Mouse (Mus musculus) heart, embryonic 11.5 days (tissue): ENCODE results near the gene Rarg. TPM values are rescaled to one million over a fixed set of nuclear protein-coding genes. Genes with fewer than 3 reads are reported as not detected.
A peak's percentile ranks its signal among the peaks of the same experiment; 100 is the strongest.

Source experiments
- ATAC-seq: fragments of 200-750 bp; cut with Nextera tagmentation; replicated peaks from 2 replicates; pipeline ENCODE4 v1.8.0; 2017; ENCODE audit warnings: moderate library complexity; ENCODE audit not compliant: insufficient number of reproducible peaks, low FRiP score, low TSS enrichment
- H3K27ac ChIP-seq: fragments of 300-500 bp; sonication (generic); 2 replicates; pipeline ENCODE4 v1.5.1; 2014; ENCODE audit warnings: mild to moderate bottlenecking, low read depth, low read length
- H3K27me3 ChIP-seq: fragments of 300-500 bp; sonication (generic); 2 replicates; pipeline ENCODE4 v1.6.1; 2014; ENCODE audit warnings: mild to moderate bottlenecking, low read length, mixed read lengths; ENCODE audit not compliant: control insufficient read depth, insufficient read depth
- H3K36me3 ChIP-seq: fragments of 300-500 bp; sonication (generic); 2 replicates; pipeline ENCODE4 v1.6.1; 2014; ENCODE audit warnings: mild to moderate bottlenecking, low read length, moderate library complexity, mixed read lengths; ENCODE audit not compliant: control insufficient read depth, insufficient read depth
- H3K4me1 ChIP-seq: fragments of 300-500 bp; sonication (generic); 2 replicates; pipeline ENCODE4 v1.6.1; 2014; ENCODE audit warnings: low read length; ENCODE audit not compliant: control insufficient read depth, insufficient read depth
- H3K4me2 ChIP-seq: fragments of 300-500 bp; sonication (generic); 2 replicates; pipeline ENCODE4 v1.6.1; 2014; ENCODE audit warnings: mild to moderate bottlenecking, moderate library complexity
- H3K4me3 ChIP-seq: fragments of 300-500 bp; sonication (generic); 2 replicates; pipeline ENCODE4 v1.5.1; 2014; ENCODE audit warnings: low read depth, low read length
- H3K9ac ChIP-seq: fragments of 300-500 bp; sonication (generic); 2 replicates; pipeline ENCODE4 v1.6.1; 2014; ENCODE audit warnings: mild to moderate bottlenecking, low read depth, low read length, moderate library complexity
- H3K9me3 ChIP-seq: fragments of 300-500 bp; sonication (generic); replicated peaks from 2 replicates; pipeline ENCODE4 v1.6.1; 2016; ENCODE audit warnings: low read length; ENCODE audit not compliant: control insufficient read depth
- WGBS: fragments of 180-500 bp; shearing (Covaris S2); extraction: QIAGEN DNeasy Blood & Tissue Kit; methylation state at CpG from one replicate; pipeline ENCODE4 v1.1.7; 2014; ENCODE audit not compliant: insufficient replicate concordance; 5-methylcytosine and 5-hydroxymethylcytosine counted together
- polyA plus RNA-seq: library from polyadenylated mRNA; unstranded; fragments of >200 nt; fragmentation: Nextera tagmentation; extraction: Ambion mirVana; gene quantifications from 2 replicates; pipeline ENCODE4 v1.2.1, GENCODE M21; 2014

Rarg gene
- polyA plus RNA-seq = 11.2 and 13.4 TPM in 2 replicates

DNA sequence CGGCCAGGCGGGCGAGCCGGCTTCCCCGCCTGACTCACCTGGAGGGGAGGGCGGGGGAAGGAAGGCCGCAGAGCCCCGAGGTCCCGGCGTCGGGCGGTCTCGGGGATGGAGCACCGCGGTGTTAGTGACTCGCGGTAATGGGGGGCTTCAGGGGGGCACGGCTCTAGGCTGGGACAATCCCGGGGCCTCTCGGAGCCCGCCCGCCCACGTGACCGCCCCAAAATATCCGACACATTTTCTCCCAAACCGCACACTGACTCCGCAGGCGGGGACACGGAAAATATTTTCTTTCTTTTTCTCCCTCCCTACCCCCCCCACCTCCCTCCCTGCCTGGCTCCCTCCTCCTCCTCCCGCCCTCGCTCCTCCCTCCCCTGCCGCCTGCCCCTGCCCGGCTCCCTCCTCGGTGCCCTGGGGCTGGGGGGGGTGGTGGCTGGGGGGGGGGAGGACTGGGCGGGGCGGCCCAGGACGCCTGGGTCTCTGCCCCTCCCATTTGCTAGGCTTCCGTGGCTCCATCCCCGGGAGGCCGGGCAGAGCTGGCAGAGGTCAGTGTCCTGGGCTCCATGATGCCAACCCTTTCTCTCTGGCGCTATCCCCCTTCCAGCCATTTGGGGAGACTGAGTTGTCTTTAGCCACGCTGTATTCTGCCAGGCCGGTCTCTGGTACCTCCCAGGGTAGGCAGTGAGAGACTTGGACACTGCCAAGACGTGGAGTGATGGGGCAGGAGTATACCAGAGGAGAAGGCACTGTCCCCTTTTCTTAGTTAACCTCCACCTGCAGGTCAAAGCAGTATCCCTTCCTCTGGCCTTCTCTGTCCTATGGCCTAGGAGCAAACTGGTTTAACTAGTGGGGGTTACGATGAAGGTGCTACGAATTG is at the start of gene Rarg:
Gene Rarg, minus strand, starts transcription at position 316 of the 874 bp plus-strand sequence.
- H3K9ac ChIP-seq = peak within 1 kb of the TSS; percentile 64
- WGBS = 1% methylated on average over 38 of the region's 46 CpGs
- no peaks in the 10 kb centered on the region for H3K36me3 ChIP-seq
- peak within 1 kb of the TSS; percentile 62 for H3K4me3 ChIP-seq
- H3K4me2 ChIP-seq = peak within 1 kb of the TSS; percentile 96
- peaks cover 11% of the 10 kb centered on the region for H3K4me1 ChIP-seq
- ATAC-seq = 0 out of 2 replicates have a peak, but pooled peaks have one; percentile 15
- H3K9me3 ChIP-seq = no peaks in the 10 kb centered on the region
- peak within 1 kb of the TSS; percentile 32 for H3K27ac ChIP-seq
- peaks cover 57% of the 10 kb centered on the region for H3K27me3 ChIP-seq

DNA sequence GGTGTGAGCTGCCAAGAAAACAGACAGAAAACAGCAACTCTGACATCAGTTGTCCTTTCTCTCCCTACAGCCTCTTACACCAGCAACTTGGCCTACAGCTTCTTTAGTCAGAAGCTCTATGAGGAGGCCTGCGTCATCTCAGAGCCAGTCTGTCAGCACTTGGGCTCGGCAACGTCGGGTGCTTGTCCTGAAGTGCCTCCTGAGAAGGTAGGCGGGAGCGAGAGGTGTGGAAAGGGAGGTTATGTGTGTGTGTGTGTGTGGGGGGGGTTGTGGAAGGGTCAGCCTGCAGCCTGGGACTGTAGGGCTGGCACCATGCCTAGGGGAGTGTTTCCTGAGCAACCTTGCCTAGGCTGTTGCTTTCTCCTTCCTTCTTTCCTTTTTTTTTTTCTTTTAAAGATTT is 45.2 kb upstream of the Rarg start:
- ATAC-seq = peak; percentile 67
- H3K27ac ChIP-seq = peak overlapping the region; percentile 29; the same call in 1 of the 2 replicates
- peaks cover 34% of the 10 kb centered on the region for H3K36me3 ChIP-seq
- 20% methylated on average over 6 of the region's 6 CpGs for WGBS
- H3K27me3 ChIP-seq = no peaks in the 10 kb centered on the region
- no peaks in the 10 kb centered on the region for H3K4me1 ChIP-seq
- H3K4me3 ChIP-seq = no peak overlapping the region
- H3K4me2 ChIP-seq = no peak overlapping the region
- no peaks in the 10 kb centered on the region for H3K9me3 ChIP-seq
- no peak overlapping the region for H3K9ac ChIP-seq

DNA sequence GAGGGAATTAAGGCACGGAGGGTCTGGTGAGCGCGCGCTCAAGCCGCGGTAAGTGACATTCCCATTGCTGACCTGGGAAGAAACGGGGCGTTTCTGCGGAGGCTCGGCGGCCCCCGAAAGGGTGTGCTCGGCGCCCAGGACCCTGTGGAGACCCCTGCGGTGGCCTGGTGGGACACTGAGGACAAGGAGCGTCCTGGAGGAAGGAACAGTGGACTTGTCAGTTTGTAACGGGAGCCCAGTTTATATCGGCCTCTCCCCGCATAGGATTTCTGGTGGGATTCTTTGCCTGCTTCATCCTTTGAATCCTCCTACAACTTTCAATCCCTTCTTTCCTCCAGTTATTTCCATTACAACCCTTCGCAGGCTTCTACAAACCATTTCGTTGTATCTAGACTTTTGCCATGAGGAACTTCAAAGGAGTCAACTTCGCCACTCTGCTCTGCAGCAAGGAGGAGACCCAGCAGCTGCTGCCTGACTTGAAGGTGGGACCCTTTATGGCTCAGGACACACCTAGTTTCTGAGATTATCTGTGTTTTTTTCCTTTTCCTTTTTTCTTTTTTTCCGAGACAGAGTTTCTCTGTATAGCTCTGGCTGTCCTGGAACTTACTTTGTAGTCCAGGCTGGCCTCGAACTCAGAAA is 39.2 kb upstream of the Rarg start:
- Histone ChIP-seq H3K4me2 (peak overlapping the region; percentile 82), H3K4me3 (peak overlapping the region; percentile 75), H3K9ac (peak overlapping the region; percentile 75), H3K9me3 (no peaks in the 10 kb centered on the region), H3K27ac (0 out of 2 replicates have a peak overlapping the region, but pooled peaks have one; percentile 12), H3K27me3 (no peaks in the 10 kb centered on the region), H3K36me3 (peaks cover 14% of the 10 kb centered on the region), H3K4me1 (0 out of 2 replicates have a peak, but pooled peaks cover 3% of the 10 kb centered on the region)
- 3% methylated on average over 24 of the region's 24 CpGs for WGBS
- 0 out of 2 replicates have a peak, but pooled peaks have one; percentile 17 for ATAC-seq

DNA sequence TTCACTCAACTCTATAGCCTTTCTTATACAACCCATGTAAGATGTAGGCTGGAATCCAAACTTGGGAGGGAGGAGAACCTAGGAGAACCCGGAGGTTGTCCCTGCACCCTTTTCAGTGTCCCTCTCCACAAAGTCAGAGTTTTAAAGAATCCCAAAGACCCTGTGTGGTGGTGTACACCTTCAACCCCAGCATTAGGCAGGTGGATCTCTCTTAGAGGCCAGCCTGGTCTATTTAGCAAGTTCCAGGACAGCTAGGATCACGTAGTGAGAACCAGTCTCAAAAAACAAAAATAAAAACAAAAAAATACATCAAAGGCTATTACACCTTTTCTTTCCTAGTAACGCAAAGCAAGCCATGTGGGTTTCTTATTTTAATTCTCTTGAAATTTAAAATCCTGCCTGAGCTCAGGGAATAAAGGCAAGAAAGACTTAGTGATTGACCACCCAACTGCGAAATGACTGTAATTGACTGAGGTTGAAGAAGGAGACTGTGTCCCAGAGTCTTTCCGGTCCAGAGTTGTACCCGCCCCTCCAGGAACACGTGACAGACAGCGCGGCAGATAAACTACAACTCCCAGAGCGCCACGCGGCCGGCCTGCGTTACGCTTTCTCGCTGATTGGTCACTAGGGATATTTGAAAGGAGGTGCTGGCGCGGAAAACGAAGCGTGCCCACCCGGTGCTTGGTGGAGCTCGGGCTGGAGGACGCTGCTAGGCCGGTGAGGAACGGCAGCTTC is 38.5 kb upstream of the Rarg start, which contains the start of gene Espl1:
Gene Espl1, plus strand, starts transcription at position 634 of the 735 bp plus-strand sequence.
- H3K27ac ChIP-seq = 0 out of 2 replicates have a peak within 1 kb of the TSS, but pooled peaks have one; percentile 12
- peak; percentile 94 for ATAC-seq
- 7% methylated on average over 25 of the region's 25 CpGs for WGBS
- peak within 1 kb of the TSS; percentile 82 for H3K4me2 ChIP-seq
- no peaks in the 10 kb centered on the region for H3K9me3 ChIP-seq
- peak within 1 kb of the TSS; percentile 75 for H3K4me3 ChIP-seq
- H3K36me3 ChIP-seq = peaks cover 14% of the 10 kb centered on the region
- 0 out of 2 replicates have a peak, but pooled peaks cover 3% of the 10 kb centered on the region for H3K4me1 ChIP-seq
- H3K27me3 ChIP-seq = no peaks in the 10 kb centered on the region
- H3K9ac ChIP-seq = peak within 1 kb of the TSS; percentile 75

DNA sequence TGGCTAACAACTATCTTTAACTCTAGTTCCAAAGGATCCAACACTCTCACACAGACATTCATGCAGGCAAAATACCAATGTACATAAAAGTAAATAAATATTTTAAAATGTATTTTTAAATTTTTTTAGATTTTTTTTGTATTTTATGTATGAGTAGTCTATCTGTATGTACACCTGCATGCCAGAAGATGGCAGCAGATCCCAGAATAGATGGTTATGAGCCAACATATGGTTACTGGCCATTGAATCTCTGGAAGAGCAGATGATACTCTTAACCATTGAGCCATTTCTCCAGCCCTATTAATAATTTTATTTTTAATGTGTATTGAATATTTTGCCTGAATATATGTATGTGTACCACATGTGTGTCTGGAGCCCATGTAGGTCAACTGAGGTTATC is 30.1 kb upstream of the Rarg start:
- Histone ChIP-seq H3K9ac (no peak overlapping the region), H3K27ac (no peak overlapping the region), H3K27me3 (no peaks in the 10 kb centered on the region), H3K9me3 (no peaks in the 10 kb centered on the region), H3K36me3 (no peaks in the 10 kb centered on the region), H3K4me2 (no peak overlapping the region), H3K4me1 (0 out of 2 replicates have a peak, but pooled peaks cover 5% of the 10 kb centered on the region), H3K4me3 (no peak overlapping the region)
- ATAC-seq = no peak

DNA sequence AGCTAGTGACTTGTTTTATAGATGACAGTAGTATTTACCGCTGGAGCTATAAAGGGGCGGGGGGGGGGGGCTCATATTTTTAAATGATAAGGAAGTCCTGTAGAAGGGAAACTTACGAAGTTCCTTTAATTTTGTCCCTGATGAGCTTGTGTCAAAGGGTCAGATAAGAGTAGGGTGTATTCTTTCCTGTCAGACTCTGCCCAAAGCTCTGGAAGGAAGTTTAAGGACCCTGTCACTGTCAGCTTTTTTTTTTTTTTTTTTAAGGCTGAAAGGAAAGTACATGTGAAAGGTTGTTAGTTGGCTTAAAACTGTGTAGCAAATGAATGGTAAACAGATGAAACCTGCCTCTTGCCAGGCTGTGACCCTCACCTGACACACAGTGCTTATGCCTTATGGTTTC is 26.3 kb upstream of the Rarg start:
- Histone ChIP-seq H3K27me3 (no peaks in the 10 kb centered on the region), H3K27ac (no peak overlapping the region), H3K36me3 (peaks cover 3% of the 10 kb centered on the region; the same call in 1 of the 2 replicates), H3K9ac (no peak overlapping the region), H3K4me1 (peaks cover 13% of the 10 kb centered on the region), H3K4me3 (no peak overlapping the region), H3K9me3 (no peaks in the 10 kb centered on the region), H3K4me2 (no peak overlapping the region)
- 58% methylated on average over 3 of the region's 3 CpGs for WGBS
- ATAC-seq = no peak

DNA sequence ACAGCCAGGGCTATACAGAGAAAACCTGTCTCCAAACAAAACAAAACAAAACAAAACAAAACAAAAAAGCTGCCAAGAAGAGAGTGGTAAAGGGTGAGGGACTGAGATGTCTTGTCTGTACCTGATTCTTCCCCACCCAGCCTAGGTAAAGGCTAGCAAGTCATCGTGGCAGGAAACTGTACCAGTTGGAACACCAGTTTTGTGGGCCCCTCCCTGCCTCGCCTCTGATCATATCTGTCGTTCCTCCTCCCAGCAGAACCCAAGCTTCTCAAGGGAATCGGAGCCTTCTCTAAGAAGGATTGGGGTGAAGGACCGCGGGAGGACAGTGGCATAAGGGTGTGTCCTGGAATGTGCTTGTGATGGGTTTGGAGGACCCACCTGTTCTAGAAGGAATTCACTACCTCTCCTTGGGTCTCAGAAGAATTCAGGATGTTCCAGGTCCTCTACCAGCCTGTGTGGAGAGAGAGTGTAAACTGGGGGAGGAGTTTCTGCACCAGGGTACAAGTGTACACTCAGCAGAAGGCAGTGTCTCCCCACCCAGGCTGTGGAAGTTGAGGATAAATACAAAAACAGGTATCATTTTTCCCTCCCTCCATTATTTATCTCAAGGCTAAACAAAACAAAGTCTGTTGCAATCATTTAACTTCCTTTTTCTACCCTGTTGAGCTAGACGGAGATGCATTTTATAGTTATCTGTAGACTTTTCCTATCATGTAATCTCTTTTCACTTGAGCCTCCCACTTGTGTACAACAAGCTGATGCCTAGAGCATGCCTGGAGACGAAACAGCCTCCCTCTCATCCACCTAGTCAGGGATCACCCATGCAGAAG is 25.4 kb upstream of the Rarg start:
- Histone ChIP-seq H3K9me3 (no peaks in the 10 kb centered on the region), H3K4me3 (no peak overlapping the region), H3K36me3 (peaks cover 3% of the 10 kb centered on the region; the same call in 1 of the 2 replicates), H3K27me3 (no peaks in the 10 kb centered on the region), H3K9ac (no peak overlapping the region), H3K27ac (no peak overlapping the region), H3K4me2 (no peak overlapping the region), H3K4me1 (peaks cover 13% of the 10 kb centered on the region)
- no peak for ATAC-seq
- WGBS = 68% methylated on average over 8 of the region's 8 CpGs
